Mouse (Mus musculus) thymus, adult 2 months (tissue): ENCODE results near the gene Atp6v1g2.

Experiments
- CTCF ChIP-seq: fragments of 200-500 bp; IDR thresholded peaks from 2 replicates; pipeline ENCODE4 v1.5.1; 2012; ENCODE audit warnings: mild to moderate bottlenecking, control low read depth, low read length, moderate library complexity, borderline replicate concordance; ENCODE audit not compliant: control insufficient read depth, poor library complexity, insufficient read depth; ENCODE audit errors: extremely low read depth
- POLR2A ChIP-seq: fragments of 200-500 bp; IDR thresholded peaks from 2 replicates; pipeline ENCODE4 v1.6.1; 2012; ENCODE audit warnings: mild to moderate bottlenecking, low read length, control low read depth, moderate library complexity; ENCODE audit not compliant: control insufficient read depth, poor library complexity, insufficient read depth; ENCODE audit errors: extremely low read depth

DNA sequence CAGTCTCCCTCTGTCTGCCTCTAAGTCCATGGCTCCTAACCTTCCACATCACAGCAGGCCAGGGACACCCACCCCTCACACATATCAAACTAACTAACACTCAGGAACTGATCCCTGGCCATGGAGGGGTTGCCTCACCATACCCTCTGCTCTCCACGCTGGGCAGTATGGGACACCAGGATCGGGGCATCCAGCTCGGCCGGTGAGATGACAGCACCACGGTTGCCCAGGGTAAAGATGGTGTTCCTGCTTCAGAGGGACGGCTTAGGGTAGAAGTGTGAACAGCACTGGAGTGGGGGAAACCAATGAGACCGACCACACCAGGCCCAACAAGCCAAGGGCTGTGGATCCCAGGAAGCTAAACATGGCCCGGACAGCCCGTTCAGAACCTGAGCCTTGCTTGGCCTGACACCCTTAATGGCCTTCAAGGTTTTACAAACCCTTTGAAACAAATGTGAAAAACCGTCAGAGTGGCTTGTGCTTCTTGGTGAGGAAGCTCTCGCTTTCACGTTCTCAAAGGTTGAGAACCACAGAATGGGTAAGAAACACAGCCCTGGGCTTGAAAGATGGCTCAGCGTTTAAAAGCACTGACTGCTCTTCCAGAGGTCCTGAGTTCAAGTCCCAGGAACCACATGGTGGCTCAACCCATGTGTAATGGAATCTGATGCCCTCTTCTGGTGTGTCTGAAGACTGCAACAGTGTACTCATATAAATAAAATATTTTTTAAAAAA lies 45.7 kb downstream of the Atp6v1g2 start:
- TF ChIP-seq CTCF (no peak), POLR2A (no peak)
